Mouse (Mus musculus): ENCODE results near the gene 9330182L06Rik. TPM values are rescaled to one million over a fixed set of nuclear protein-coding genes. Genes with fewer than 3 reads are reported as not detected.

9330182L06Rik gene
- total RNA-seq, 2 experiments from 2014 or later = 1.5 TPM; not detected in 1

- ATAC-seq (replicated peaks; ENCODE audit: poor library complexity, severe bottlenecking) = no peak
These were observed 92.2 kb downstream of the 9330182L06Rik start for GRCm38 (mm10) chr5:9358076-9358475.

- ATAC-seq (replicated peaks; ENCODE audit: poor library complexity, severe bottlenecking) = no peak
These were observed 96.2 kb downstream of the 9330182L06Rik start for GRCm38 (mm10) chr5:9361982-9362661.

GRCm38 (mm10) chr5:9364937-9365336 is 99.0 kb downstream of the 9330182L06Rik start:
- ATAC-seq (replicated peaks; ENCODE audit: poor library complexity, severe bottlenecking) = no peak

GRCm38 (mm10) chr5:9367920-9368692 is 102.2 kb downstream of the 9330182L06Rik start:
- ATAC-seq (replicated peaks; ENCODE audit: poor library complexity, severe bottlenecking) = no peak

- ATAC-seq (replicated peaks; ENCODE audit: poor library complexity, severe bottlenecking) = no peak
These were observed 105.2 kb downstream of the 9330182L06Rik start for GRCm38 (mm10) chr5:9371127-9371526.

- ATAC-seq (replicated peaks; ENCODE audit: poor library complexity, severe bottlenecking) = no peak
These were observed 107.4 kb downstream of the 9330182L06Rik start for GRCm38 (mm10) chr5:9373341-9373740.

GRCm38 (mm10) chr5:9389968-9390367 is 124.0 kb downstream of the 9330182L06Rik start:
- no peak for ATAC-seq (replicated peaks; ENCODE audit: poor library complexity, severe bottlenecking)

GRCm38 (mm10) chr5:9391858-9392393 is 126.0 kb downstream of the 9330182L06Rik start:
- ATAC-seq (replicated peaks; ENCODE audit: poor library complexity, severe bottlenecking) = no peak

- peak; percentile 100 for ATAC-seq (replicated peaks; ENCODE audit: poor library complexity, severe bottlenecking)
These were observed 151.2 kb downstream of the 9330182L06Rik start for GRCm38 (mm10) chr5:9417098-9417497.

- 0 out of 2 replicates have a peak, but pooled peaks have one; percentile 14 for ATAC-seq (replicated peaks; ENCODE audit: poor library complexity, severe bottlenecking)
These were observed 151.9 kb downstream of the 9330182L06Rik start for GRCm38 (mm10) chr5:9417802-9418201.

GRCm38 (mm10) chr5:9419964-9420363 is 154.0 kb downstream of the 9330182L06Rik start:
- ATAC-seq (replicated peaks; ENCODE audit: poor library complexity, severe bottlenecking) = peak; percentile 35; the same call in 1 of the 2 replicates

- ATAC-seq (replicated peaks; ENCODE audit: poor library complexity, severe bottlenecking) = no peak
These were observed 158.5 kb downstream of the 9330182L06Rik start for GRCm38 (mm10) chr5:9424464-9424863.

GRCm38 (mm10) chr5:9427165-9427564 is 161.2 kb downstream of the 9330182L06Rik start:
- ATAC-seq (replicated peaks; ENCODE audit: poor library complexity, severe bottlenecking) = peak; percentile 57

- ATAC-seq (replicated peaks; ENCODE audit: poor library complexity, severe bottlenecking) = peak; percentile 90
These were observed 161.8 kb downstream of the 9330182L06Rik start for GRCm38 (mm10) chr5:9427581-9428241.

- ATAC-seq (replicated peaks; ENCODE audit: poor library complexity, severe bottlenecking) = peak; percentile 50; the same call in 1 of the 2 replicates
These were observed 162.8 kb downstream of the 9330182L06Rik start for GRCm38 (mm10) chr5:9428728-9429127.

GRCm38 (mm10) chr5:9446146-9446545 is 180.2 kb downstream of the 9330182L06Rik start:
- ATAC-seq (replicated peaks; ENCODE audit: poor library complexity, severe bottlenecking) = no peak

GRCm38 (mm10) chr5:9448931-9449330 is 183.0 kb downstream of the 9330182L06Rik start:
- no peak for ATAC-seq (replicated peaks; ENCODE audit: poor library complexity, severe bottlenecking)

GRCm38 (mm10) chr5:9449570-9449969 is 183.7 kb downstream of the 9330182L06Rik start:
- no peak for ATAC-seq (replicated peaks; ENCODE audit: poor library complexity, severe bottlenecking)

- no peak for ATAC-seq (replicated peaks; ENCODE audit: poor library complexity, severe bottlenecking)
These were observed 187.4 kb downstream of the 9330182L06Rik start for GRCm38 (mm10) chr5:9453298-9453697.

GRCm38 (mm10) chr5:9477587-9477986 is 211.7 kb downstream of the 9330182L06Rik start:
- ATAC-seq (replicated peaks; ENCODE audit: poor library complexity, severe bottlenecking) = no peak

- ATAC-seq (replicated peaks; ENCODE audit: poor library complexity, severe bottlenecking) = no peak
These were observed 229.5 kb downstream of the 9330182L06Rik start for GRCm38 (mm10) chr5:9495456-9495855.
